Mouse (Mus musculus) stomach, embryonic 15.5 days (tissue): ENCODE data around the gene Rab7. TPM values are rescaled to one million over a fixed set of nuclear protein-coding genes. Genes with fewer than 3 reads are reported as not detected.

Source experiments
- microRNA-seq: library from miRNA; unstranded; fragments of <30 nt; microRNA quantifications from one replicate; pipeline ENCODE4, GENCODE M21; 2016
- polyA plus RNA-seq: library from polyadenylated mRNA; unstranded; fragments of >200 nt; fragmentation: Nextera tagmentation; extraction: Ambion mirVana; gene quantifications from 2 replicates; pipeline ENCODE4 v1.2.1, GENCODE M21; 2015

The Rab7 gene
- polyA plus RNA-seq, 1 experiment from 2014 or later: 212 TPM

Small RNA genes lying within 50 kb of the gene (microRNA-seq; reads per million reads assigned to microRNA genes)
- 1.4 reads per million for gene Gm47286

Other genes with a start within 250 kb of the Rab7 start
- gene Rab43, start 233.1 kb downstream of the Rab7 start, polyA plus RNA-seq: 11.9 and 12.4 TPM in 2 replicates
- gene Gm45140, start 209.5 kb downstream of the Rab7 start, polyA plus RNA-seq: 4.2 and 4.7 TPM in 2 replicates
- gene Isy1, start 206.5 kb downstream of the Rab7 start, polyA plus RNA-seq: 39.0 and 53.4 TPM in 2 replicates
- 975 and 1,053 TPM in 2 replicates for gene Cnbp, start 194.2 kb downstream of the Rab7 start, polyA plus RNA-seq
- gene Copg1, start 157.5 kb downstream of the Rab7 start, polyA plus RNA-seq: 157 and 163 TPM in 2 replicates
- 40.6 and 42.8 TPM in 2 replicates for gene Hmces, start 131.3 kb downstream of the Rab7 start, polyA plus RNA-seq
- 37.2 and 39.2 TPM in 2 replicates for gene H1fx, start 63.6 kb downstream of the Rab7 start, polyA plus RNA-seq
- gene Rpn1, start 39.2 kb upstream of the Rab7 start, polyA plus RNA-seq: 387 and 458 TPM in 2 replicates
- gene Gata2, start 148.6 kb upstream of the Rab7 start, polyA plus RNA-seq: 7.0 and 12.0 TPM in 2 replicates
- gene Dnajb8, start 177.0 kb upstream of the Rab7 start, polyA plus RNA-seq: not detected in 2 replicates